Mouse (Mus musculus): Measurements from ENCODE around the gene Wdr45. TPM values are rescaled to one million over a fixed set of nuclear protein-coding genes. Genes with fewer than 3 reads are reported as not detected.
"Not testable (repeated sequence)": the region's sequence is repeated elsewhere in the genome, so short reads cannot be mapped to it uniquely, and the experiment has no call there.

Gene Wdr45
- total RNA-seq (2021) = 10 to 100 TPM; 63.7 to 68.0 TPM
- polyA plus RNA-seq (2012; rRNA removed) = 51.1 and 51.5 TPM in 2 replicates
- long read RNA-seq, transcript Wdr45-201 (11 exons, 1,609 nt) = major isoform, 27 of 45 reads
- long read RNA-seq, partial matches to known transcripts = 1 of 45 reads
- long read RNA-seq, other reads (novel, unspliced or antisense) = 13 of 45 reads

DNA sequence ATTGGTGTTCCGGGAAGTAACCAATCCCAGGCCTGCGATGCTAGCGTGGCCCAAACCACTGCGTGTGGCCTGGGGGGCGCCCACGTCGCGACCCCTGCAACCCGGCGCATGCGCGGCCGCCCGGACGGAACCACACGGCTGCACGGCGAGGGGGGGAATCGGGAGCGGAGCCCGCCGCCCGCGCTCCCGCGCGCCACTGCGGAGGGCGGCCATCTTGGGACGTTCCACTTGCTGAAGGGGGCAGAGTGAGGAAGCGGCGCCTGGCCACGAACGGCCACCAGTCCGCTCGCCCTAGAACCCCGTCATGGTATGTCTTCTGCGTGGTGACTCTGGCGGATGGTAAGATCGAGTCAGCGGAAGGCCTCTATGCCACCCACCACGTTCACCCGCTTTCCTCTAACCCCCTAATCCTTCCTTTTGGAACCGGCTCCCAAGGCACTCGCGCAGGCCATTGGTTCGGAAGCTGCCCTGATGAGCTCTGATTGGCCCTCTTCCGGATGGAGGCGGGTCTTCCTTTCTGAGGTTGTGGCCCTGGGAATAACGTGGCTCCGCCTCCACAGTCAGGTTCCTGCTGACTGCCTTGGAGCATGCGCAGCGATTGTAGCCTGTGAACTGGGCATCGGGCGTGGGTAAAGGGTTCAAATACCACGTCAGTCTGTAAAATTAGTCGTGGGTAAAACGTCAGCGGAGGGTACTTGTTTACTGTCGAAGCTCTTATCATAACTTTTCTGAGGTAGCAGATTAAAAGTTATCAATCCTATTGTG lies at the start of gene Wdr45:
Gene Wdr45, plus strand, starts transcription at position 199 of the 765 bp plus-strand sequence.
- DNase-seq = peak; percentile 93

DNA sequence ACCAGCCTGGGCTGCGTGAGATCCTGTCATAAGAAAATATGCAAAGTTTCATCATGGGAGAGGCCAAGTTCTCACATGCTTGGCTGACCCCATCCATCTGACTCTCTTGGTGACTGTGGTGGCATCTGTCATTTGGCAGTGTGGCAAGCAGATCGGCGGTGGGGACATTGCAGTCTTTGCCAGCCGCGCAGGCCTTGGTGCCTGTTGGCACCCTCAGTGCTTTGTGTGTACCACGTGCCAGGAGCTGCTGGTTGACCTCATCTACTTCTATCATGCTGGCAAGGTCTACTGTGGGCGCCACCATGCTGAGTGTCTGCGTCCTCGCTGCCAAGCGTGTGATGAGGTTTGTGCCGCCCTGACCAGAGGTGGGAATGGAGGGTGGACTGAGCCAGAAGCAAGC lies 49.3 kb upstream of the Wdr45 start:
- peak; percentile 56 for DNase-seq

DNA sequence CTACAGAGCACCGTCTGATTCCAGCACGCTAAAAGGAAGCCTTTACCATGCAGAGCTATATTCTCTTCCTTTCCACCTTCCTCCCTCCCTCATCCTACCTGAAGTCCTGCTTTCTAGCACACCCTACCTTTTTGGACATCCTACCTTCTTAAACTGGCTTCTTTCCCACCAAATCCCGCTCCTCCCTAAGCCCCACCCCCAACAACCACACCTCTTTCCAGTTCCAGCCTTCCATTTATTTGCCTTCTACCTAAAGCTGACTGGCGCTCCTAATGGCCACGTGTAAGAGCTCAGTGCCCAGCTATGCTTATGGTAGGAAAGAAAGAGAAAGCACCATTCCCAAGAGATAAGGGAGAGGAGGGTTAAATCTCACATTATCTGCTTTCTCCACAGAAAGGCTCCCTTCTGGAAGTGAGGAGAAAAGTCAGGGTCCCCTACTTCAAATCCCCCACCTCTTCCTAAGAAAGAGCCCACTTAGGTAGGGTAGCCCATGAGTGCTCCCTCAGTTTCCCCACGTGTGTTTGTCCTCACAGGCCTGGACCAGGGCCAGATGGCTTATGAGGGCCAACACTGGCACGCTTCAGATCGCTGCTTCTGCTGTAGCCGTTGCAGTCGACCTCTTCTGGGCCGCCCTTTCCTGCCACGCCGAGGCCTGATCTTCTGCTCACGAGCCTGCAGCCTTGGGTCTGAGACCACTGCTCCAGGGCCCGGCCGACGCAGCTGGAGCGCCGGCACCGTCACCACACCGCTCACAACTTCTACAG lies 48.2 kb upstream of the Wdr45 start:
- DNase-seq = no peak

DNA sequence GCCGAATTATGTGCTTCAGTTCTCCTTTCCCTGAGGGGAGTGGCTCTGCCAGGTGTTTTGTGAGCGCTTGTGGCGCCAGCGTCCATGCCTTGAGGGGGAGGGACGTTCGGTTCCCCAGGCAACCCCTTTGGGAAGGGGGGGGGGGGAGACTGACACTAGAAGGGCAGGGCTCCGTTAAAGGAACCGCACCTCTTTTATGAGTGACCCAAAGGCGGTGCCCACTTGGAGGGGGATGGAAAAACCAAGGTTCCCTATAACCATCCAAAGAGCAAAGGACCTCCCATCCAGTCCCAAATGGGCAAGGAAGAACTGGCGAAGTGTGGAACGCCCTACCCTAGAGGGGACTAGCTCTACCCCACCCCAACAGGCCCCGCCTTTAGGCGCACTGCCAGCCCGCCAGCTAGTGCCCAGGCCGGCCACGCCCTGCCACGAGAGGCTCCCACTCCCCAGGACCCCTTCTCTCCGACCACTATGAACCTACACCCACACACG lies 43.7 kb upstream of the Wdr45 start:
- DNase-seq = peak; percentile 82

DNA sequence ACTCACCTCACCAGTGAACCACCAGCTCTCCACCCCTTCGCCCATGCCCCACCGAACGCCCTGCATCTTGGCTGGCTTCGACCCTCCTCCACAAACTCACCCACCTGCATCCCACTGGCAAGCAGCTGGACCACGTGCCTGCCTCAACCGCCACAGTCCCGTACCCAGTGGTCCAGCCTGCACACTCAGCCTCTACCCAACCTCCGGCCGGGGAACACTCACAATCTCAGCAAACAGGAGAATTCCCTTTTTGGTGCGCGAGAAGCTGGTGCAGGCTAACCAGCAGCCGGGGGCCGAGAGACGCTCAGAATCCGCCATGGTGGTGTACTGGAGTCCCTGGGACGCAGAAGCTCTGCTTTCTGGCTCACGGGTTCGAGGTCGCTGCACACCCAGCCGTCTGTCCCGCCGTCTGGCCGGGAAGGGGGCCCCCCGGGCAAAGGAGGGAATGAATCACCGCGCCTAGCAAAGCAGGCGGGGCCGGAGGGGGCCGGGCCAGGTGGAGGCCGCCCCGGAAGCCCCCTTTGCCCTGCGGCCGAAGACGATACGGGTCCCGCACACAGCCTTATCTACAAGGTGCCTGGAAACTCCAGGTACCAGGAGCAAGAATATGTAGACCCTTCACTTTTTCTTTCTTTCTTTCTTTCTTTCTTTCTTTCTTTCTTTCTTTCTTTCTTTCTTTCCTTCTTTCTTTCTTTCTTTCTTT lies 43.1 kb upstream of the Wdr45 start, which contains the start of gene Plp2:
Gene Plp2, minus strand, starts transcription at position 470 of the 703 bp plus-strand sequence.
- DNase-seq = peak; percentile 83

DNA sequence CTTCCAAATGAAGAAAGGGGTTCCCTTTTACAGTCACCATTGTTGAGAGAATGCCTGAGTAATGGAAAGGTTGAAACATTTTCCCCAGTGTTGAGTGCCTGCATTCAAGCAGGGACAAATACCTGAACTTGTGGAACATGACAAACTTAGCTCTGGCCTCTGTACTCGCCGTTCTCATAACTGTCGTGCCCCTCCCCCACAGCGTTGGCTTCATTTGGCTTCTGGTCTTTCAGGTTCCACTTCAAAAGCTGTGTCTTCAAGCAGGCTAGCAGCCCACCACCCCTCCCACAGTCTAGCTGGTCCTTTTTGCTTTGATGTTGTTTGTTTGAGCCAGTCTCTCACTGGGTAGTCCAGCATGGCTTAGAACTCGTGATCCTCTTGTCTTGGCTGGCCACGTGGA lies 41.4 kb upstream of the Wdr45 start:
- no peak for DNase-seq

DNA sequence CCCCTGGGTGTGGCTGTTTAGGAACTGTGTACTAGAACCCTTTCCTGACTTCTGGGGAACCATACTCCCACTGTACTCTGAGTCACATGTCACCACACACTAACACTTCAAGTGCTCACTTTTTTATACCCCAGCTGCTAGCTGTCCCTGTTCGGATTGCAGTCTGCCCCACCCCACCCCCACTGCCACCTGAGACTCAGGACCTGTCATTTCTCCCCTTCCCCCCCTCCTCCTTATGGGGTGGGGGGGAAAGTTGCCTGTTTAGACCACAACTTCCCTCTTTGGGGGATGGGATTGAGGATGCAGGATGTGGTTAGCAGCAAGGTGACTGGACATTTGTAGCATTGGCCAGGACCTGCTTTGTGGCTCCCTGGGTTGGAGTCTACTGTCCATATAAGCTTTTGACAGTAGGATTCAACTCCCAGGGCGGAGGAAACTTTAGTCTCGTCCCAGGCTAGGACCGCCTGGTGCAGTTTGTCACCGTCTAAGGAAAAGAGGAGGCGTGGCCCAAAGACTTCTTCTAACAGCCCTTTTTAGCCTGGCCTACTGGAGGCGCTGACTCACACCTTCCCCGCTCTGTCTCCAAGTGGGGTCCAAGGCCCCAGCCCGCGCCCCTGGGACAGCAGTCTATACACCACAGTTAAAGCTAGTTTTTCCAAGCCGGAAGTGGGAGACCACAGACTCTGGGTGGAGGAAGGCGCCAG lies 40.4 kb upstream of the Wdr45 start:
- peak; percentile 62 for DNase-seq

DNA sequence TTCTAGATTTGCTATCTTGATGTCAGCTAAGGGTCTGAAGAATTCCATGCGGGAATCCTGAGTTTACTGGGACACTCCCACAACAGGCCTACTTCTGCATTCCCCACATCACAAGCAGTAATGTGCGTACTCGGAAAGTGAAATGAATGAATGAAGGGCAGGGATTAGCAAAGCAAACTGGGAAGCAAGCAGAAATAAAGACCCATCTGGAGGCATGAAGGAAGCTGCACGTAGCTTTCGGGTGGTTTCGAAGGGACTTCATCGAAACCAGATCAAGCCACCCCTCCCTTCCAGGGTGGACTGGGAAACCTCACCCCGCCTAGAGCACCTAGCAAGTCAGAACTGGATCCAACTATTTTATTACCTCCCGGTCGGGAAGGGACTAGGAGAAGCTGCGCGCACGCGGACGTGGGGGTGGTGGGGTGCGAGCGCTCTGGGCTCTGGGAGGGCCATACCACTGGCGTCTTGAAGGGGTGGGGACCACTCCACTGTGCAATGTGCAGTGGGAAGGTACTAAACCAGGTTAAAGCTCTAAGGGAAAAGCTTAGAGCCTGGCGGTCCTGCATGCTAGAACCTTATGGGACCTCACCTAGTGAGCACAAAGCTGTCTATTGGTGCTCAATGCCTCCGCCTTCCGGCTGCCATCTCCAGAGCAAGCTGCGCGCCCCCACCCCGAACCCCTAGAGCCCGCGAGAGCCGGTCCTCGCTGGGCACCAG lies 39.7 kb upstream of the Wdr45 start:
- DNase-seq = peak; percentile 38

DNA sequence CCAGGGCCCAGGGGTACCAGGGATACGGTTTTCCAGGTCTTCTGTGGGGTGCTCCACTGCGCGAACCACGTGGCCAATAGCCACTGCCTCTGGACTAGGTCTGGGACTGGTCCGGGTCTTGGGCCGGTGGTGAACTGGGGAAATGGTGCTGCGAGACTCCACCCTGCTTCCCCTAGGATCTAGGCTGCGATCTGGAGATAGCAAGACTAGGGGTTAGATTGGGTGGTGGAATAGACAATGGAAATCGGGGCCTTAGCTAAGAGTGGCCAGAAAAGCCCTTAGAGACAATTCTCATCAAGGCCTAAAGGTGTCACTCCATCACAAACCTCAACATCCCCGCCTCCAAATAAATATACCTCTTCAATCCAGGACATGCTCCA lies 39.1 kb upstream of the Wdr45 start:
- no peak for DNase-seq

DNA sequence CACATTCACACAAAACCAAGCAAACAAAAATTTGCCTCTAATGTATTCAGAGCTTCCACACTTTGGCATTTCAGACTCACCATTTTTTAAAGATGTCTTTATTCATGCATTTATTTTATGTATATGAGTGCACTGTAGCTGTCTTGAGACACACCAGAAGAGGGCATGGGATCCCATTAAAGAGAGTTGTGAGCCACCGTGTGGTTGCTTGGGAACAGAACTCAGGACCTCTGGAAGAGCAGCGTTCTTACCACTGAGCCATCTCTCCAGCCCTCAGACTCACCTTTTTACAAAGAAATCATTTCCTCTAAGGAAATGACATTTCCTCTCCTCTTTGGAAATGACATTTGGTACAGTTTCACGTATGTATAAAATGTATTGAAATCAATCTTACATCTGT lies 35.1 kb upstream of the Wdr45 start:
- no peak for DNase-seq

DNA sequence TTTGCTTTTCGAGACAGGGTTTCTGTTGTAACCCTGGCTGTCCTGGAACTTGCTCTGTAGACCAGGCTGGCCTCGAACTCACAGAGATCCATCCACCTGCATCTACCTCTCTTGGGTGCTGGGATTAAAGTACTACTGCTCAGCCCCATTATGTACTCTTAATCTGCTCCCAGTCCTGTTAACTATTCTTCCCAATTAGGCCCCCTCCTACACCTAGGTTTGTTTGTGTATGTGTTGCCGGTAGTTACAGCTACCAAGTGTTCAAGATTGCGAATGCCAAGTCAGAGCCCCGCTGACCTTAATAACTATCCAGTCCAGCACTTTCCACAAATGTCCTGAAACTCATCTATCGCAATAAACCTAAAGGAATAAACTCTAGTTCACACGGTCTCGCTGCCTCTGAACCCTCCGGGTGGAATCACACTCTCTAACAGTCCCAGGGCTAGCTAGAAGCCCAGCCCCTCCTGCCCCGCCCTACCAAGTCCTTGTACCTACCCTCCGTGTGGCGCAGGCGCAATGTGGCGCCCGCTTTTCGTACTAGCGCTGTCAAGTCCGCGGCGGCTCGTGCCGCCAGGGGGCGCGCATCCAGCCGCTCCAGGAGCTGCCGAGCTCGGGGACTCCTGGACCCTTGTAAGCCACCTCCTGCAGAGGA lies 34.6 kb upstream of the Wdr45 start:
- peak; percentile 93 for DNase-seq

DNA sequence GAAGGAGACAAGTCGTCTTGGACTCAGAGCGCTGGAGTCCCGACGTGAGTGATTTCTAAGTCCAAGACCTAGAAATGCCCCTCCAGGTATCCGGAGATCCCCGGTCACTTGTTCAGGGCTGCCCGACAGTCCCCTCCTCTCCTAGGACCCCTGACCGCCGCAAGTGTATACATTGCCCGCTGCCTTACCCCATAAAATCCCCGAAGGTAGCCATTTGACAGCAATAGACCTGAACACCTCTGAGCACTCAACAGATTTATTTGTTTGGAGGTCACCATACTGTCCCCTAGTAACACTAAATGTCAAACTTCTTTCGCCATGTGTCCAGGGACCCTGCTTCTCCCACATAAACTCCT lies 34.1 kb upstream of the Wdr45 start:
- DNase-seq = no peak

DNA sequence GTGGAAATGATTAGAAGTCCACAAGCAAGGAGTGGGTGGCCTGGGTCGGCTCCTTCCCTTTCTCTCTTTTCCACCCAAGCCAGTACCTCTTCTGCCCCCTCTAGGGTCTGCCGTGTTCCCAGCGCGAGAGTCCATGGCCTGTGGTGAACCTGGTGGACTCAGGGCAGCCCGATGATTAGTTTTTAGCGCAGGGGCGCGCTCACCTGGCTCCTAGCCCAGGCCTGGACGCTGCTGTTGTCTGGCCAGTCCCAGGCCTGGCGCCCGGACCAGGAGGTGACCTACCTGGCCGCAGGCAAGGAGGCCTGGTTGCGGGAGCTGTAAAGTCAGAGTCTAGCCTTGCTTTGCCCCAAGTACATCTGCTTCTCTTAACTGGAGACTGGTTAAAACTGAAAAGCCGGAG lies 33.3 kb upstream of the Wdr45 start, which contains the start of gene Magix:
Gene Magix, minus strand, starts transcription at position 388 of the 400 bp plus-strand sequence.
- no peak for DNase-seq

DNA sequence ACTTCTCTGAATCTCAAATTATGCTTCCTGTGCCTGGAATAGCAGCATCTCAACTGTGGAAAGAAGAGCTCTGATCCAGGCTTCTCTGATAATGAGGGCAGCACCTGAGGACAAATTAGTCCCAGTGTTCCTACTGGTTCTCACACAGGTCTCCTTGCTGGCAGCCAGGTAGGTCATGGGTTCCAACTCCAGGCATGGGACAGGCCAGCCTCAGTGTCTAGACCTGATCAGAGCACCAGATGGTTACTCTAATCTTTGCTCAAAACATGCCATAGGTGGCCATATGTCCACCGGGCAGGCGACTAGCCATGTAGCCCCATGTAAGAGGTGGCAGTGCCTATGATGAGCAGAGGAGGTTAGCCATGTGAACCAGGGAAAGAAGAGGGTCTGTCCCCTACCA lies 25.8 kb upstream of the Wdr45 start:
- no peak for DNase-seq

DNA sequence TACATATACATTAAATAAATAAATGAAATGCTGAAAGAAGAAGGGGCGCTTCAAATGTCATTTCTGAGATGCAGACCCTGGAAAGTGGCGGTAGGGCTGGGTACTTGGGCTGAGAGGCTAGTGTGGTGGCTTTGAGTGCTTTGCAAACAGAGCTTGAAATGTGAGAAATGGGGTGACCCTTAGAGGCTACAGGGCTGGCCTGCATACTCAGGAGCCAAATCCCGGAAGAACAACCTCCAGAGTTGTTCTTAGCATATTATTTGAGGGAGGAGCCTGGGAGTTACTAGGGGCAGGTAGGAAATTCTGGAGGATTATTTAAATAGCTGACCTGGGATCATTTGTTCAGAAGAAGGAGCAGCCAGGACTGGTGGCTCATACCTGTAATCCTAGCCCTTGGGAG lies 23.6 kb upstream of the Wdr45 start:
- no peak for DNase-seq

DNA sequence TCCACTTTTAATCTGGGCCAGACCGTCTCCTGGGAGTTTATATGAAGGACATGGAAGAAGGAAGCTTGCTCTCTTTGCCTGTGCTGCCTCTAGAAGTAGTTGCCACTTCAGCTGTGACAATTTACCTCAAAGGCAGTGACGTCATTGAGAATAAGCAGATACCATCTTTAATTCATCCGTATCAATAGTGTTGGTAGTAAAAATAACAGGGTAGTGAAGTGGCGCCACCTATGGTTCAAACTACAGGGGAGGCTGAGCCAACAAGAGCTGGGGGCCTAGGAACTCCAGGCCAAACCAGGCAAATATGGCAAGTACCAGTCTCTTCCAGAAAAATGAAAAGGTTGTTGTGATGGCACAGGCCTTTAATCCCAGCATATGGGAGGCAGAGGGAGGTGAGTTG lies 21.3 kb upstream of the Wdr45 start:
- no peak for DNase-seq

DNA sequence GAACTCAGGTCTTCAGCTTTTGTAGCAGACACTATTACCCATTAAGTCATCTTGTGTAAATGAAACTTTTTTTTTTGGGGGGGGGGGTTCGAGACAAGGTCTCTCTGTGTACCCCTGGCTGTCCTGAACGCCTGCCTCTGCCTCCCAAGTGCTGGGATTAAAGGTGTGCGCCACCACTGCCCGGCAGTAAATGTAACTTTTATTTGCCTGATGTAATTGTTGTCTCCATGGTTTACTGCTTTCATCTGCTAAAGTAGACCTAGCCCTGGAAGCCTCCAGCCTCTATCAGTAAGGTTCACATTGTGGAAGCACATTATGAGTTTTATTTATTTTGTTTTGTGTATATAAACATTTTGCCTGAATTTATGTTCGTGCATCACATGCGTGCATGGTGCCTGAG lies 17.6 kb upstream of the Wdr45 start:
- no peak for DNase-seq

DNA sequence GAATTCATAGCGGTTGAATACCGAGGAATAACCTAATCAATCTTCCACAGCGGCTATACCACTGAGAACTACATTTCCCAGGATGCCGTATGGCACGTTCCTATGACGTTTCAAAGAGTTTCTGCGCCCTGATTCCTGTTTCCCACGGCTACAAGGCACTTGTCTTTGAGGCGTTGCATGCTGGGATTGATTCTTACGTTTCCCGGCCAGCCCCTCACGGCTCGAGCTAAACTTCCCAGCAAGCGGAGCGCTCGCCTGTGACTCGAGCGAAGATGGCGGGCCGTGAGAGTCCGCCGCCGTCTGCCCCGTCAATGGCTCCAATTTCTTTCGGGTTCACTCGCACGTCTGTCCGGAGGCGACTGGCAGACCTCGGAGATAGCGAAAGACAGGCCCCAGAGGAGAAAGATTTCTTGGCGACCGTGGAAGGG lies 17.2 kb upstream of the Wdr45 start, which contains the start of gene Gpkow:
Gene Gpkow, plus strand, starts transcription at position 178 of the 428 bp plus-strand sequence.
- peak; percentile 88 for DNase-seq

DNA sequence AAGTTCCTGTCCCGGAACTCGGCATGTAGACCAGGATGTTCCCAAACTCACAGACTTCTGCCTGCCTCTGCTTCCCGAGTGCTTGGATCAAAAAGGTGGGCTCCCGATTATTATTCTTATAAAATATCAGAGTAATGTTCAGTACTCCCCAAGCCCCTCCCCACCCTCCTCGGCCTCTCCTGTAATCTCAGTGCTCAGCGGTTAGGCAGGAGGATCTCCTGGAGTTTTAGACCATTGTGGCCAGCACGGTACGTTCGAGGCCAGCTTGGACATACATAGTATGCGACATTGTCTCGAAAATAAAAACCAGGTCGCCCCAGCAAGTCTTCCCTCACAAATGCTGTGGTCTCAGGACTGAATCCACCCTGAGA lies 384 bp upstream of the Wdr45 start:
- DNase-seq = not testable (repeated sequence)

DNA sequence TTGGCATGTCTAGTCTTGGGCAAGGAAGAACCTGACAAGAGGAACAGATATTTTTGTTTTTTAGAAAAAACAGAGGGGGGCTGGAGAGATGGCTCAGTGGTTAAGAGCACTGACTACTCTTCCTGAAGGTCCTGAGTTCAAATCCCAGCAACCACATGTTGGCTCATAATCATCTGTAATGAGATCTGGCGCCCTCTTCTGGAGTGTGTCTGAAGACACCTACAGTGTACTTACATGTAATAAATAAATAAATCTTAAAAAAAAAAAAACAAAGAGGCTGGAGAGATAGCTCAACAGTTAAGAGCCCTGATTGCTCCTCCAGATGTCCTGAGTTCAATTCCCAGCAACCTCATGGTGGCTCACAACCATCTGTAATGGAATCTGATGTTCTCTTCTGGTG lies 1.9 kb downstream of the Wdr45 start:
- not testable (repeated sequence) for DNase-seq

Data from adrenal gland, adult 2 months (tissue).